Mouse (Mus musculus): ENCODE data around the gene Gm20696.

Gm20696 gene

GRCm38 (mm10) chr6:99625306-99625705, 41.3 kb downstream of the Gm20696 start:
- DNase-seq (ENCODE audit: low spot score in 2 of 2), result no peak

GRCm38 (mm10) chr6:99624542-99624941, 42.1 kb downstream of the Gm20696 start:
- no peak for DNase-seq (ENCODE audit: low spot score in 2 of 2)

DNA sequence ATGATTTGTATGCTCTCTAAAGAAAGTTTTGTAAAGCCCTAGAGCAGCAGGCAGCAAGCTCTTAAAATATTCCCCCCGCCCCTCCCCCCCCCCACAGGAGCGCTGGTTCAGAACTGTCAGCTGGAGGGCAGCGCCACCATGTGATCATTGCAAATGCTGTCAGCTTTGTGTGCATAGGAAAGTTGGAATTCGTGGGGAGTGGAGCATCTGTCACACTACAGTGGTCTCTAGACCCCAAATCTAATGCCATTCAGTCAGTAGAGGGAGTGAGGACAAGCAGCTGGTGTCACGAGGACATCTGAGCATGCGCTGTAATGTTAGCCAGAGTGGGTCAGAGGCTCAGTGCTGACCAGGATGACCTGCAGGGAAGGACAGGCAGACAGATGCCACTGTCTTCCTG, 43.0 kb downstream of the Gm20696 start:
- DNase-seq (ENCODE audit: low spot score in 2 of 2), result no peak

DNA sequence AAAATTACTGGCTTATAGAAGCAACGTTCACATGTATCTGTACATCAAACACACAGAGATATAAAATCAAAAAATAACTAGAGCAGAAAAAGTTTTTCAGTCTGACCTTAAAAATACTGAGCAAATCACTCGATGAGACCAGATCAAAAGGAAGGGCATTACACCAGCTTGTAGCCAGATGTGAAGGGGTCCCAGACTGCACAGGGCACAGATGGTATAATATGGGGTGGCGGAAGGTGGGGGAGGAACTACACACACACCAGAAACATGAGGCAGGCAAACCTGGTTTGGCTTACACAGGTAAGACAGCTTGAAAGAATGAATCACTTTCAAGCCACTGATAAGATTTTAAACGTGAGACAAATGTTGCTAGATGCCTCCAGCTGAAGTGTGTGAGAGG, 45.4 kb downstream of the Gm20696 start:
- no peak for DNase-seq (ENCODE audit: low spot score in 2 of 2)

DNA sequence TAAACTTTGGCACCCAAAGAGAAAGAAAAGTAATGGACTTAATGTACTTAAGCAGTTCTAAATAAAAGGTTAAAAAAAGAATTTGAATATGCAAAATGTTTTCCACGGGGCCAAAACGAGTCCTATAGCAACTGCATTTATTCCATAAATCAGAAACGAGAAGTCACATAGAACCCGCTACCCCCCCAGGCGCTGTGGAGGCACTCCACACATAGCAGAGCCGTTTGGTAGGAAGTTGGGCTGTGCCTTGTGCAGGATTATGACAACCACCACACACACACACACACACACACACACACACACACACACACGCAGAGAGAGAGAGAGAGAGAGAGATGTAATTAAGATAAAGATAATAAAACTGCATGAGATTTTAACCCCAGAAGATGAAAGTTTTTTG, 46.1 kb downstream of the Gm20696 start:
- no peak for DNase-seq (ENCODE audit: low spot score in 2 of 2)

DNA sequence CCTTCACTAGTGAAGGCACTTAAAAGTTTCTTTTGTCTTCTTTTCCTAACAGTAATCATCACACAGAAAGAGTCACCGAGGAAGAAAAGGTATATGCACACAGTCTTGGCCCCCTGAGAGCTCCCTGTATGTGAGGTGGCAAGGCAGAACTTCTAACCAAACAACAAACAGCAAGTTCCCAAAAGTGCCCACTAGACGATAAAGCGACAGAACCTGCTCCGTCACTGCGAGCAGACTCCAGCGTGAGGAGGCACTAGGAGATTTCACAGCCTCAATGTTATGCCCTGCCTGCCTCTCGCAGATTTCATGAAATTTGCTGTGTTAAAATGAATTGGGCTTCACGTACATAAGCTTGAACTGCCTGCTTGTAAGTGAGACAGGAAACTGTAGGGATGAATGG, 46.6 kb downstream of the Gm20696 start:
- DNase-seq (ENCODE audit: low spot score in 2 of 2), result no peak

DNA sequence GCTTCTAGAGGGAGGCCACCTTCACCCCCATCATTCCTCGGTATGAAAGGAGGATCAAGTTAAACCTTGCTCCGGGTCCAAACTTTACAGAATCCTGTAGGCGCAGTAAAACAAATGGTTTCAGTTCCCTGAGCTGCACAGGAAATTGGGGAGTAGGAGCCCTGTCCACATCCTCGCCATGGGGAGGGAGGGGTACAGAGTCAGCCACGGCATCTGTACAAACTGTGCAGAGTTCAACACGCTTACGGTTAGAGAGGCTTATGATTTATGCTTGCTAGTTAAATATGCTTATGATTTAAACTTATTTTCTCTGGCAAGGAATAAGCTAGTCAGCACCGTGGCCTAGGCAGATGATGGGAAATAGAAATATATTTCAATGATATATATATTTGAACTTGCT, 47.1 kb downstream of the Gm20696 start:
- no peak for DNase-seq (ENCODE audit: low spot score in 2 of 2)

DNA sequence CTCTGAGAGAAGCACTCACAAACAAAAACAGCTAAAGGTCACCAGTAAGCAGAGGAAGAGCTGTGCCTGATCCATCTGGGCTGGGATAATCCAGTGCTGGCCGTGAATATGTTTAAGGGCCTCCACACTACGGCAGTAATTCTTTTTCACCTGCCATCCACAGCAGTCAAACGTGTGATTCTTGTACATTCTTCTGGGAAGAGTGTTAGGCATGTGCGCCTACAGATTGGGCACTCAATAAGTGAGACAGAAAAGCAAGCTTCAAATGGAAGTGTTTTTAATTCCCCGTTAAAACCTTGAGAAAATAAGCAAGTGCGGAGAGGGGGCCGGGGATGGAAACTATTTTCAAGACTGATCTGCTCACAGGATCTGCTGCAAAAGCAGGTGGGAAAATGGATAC, 48.7 kb downstream of the Gm20696 start:
- DNase-seq (ENCODE audit: low spot score in 2 of 2), result no peak

DNA sequence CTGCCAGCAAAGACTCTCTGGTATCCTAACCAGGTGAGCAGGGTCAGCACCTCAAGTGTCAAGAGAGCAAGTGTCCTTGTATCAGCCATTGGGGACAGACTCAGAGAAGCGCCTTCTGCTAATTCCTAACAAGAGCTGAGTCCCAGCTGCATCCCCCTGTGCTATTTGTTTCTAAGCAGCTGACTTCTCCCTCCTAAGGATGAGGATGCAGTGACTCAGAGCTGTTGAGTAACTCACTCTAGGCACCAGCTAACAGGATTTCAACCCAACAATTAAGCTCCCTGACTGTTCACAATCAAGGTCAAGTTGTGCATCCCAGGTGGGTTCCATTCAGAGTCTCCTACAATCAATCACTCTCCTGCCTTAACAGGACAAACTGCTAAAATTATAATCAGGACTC, 49.2 kb downstream of the Gm20696 start:
- peak in 1 of 2 experiments; percentile 12 for DNase-seq (ENCODE audit: low spot score in 2 of 2)

DNA sequence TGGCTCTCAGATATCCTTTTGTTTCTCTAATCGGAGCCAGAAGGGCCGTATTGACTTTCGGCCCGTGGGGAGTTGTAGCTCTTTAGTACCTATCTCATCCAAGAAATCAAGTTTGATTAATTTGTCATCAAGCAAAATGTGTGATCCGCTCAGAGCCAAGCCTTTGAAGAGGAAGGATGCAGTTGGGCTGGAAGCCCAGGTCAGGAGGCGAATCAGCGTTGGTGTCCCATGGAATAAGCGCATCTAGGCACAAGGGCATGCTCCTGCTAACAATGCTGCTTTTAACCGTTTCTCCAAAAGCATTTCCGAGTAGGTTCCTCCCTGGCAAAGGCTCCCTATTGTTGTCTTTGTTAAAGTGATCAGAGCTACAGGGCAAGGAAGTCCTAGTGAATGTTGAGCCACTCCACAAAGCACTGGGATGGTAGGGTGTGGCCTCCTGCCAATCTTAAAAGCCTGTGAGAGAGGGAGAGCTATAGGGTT, 51.3 kb downstream of the Gm20696 start:
- DNase-seq (ENCODE audit: low spot score in 2 of 2), result no peak

GRCm38 (mm10) chr6:99614566-99615271, 51.9 kb downstream of the Gm20696 start:
- peak in 1 of 2 experiments; percentile 69 for DNase-seq (ENCODE audit: low spot score in 2 of 2)

DNA sequence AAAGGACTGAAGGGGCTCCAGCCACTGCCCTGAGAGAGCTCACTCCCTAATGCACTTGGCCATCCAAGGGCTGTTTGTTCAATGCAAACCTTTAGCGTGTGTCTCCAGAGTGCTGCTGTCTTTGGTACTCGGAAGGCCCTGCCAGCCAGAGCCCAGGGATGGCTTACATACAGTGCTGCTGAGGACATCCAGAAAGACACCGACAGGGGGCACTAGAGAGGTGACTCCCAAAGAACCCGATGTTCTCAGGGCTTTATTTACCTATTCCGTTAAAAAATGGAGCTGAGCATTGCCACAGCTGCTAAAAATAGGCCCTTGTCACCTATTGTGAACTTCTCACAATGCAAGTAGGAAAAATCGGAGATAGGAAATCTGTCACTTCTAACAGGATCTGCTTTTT, 54.7 kb downstream of the Gm20696 start:
- DNase-seq (ENCODE audit: low spot score in 2 of 2), result no peak

DNA sequence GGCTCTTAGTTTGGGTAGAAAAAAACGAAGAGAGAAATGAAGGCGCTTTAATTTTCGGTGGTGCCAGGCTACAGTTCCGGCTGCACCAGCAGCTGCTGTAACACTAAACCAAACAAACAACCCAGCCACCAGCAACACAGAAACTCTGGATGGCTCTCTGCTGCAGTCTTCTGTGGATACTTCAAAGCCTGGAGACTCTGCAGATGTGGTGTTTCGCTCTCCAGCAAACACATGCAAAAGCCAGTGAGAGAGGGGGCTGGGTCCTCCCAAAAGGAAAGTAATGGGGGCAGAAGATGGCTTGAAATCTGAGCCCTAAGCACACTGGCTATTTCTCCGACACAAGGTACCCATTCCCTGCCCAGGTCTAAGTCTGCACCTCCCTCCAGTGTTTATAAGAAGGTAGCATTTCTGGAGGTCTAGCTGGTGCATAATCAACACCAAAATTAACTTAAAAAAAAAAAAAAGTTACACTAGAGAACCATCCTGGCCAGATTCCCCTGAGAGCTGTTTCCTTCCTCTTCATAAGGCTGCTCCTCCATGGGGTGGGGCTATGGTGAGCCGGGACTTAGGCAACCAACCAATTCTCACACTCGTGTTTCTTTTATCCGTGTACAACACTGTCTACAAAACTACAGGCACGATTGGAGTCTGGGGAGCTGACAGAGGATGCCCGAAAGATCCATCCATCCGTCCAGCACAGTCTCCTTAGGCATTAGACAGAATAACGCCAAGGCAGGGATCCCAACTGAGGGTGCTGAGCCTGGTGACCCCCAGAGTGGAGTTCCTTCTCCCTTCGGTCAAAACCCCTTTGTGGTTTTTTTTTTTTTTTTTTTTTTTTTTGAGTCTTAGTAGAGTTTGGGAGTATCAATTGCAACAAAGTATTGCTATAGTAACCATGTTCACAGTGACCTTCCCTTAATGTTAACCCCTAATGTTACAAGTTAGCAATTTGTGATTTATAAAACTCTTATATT, 55.9 kb downstream of the Gm20696 start:
- no peak for DNase-seq (ENCODE audit: low spot score in 2 of 2)

GRCm38 (mm10) chr6:99606079-99606478, 60.5 kb downstream of the Gm20696 start:
- no peak for DNase-seq (ENCODE audit: low spot score in 2 of 2)

DNA sequence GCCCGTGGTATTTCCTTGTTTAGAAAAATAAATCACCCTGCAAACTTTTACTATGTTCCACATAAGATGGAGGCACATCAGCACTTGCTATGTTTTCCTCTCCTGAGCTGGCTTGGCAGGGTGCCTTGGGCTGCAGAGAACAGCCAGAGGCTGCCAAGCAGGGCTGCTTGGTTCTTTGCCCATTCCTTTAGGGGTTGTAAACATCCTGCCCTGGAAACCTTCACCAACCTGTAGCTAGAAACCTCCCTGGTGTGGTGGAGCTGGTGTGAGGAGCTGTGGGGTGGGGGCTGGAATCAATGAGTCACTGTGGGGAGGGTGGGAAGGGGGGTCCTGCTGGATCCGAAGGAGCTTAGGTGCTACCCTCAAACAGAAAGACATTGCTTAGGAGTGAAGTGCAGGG, 61.8 kb downstream of the Gm20696 start:
- no peak for DNase-seq (ENCODE audit: low spot score in 2 of 2)

DNA sequence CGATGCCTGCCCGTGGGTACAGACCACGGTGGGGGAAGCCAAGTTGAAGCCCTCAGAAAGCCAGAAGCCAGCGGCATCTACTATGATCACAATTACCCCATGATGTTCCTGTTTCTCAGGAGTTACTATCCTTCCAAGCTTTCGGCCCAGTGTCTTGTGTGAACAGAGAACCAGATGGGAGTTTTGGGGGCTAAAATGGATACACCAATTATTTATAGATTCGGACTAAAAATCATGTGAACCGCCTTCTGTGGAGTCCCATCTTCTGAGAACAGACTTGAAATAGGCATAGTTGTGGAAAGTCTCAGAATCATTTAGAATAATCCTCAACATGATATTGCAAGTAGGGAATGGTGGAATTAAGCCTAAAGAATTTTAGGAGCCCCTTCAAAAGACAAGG, 64.2 kb downstream of the Gm20696 start:
- no peak for DNase-seq (ENCODE audit: low spot score in 2 of 2)

GRCm38 (mm10) chr6:99600886-99601285, 65.7 kb downstream of the Gm20696 start:
- no peak for DNase-seq (ENCODE audit: low spot score in 2 of 2)

GRCm38 (mm10) chr6:99600168-99600793, 66.3 kb downstream of the Gm20696 start:
- no peak for DNase-seq (ENCODE audit: low spot score in 2 of 2)

- no peak for DNase-seq (ENCODE audit: low spot score in 2 of 2)
Measured at GRCm38 (mm10) chr6:99599651-99600050, 66.9 kb downstream of the Gm20696 start.

DNA sequence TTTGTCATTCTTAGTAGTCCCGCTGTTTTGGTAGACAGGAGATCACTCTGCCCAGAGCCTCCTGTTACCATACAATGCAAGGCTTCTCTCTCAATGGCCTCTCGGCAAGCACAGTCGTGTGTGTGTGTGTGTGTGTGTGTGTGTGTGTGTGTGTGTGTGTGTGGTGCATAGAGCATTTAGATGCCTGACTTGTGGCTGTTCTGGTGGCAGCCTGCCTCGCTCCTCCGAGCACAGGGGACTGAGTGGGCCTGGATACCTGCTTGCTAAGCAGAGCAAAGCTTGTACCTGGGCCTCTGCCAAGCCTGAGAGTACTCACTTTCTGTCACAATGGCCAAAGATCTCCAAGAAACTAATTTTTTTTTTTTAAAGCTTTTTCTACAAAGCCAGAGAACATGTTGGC, 67.4 kb downstream of the Gm20696 start:
- no peak for DNase-seq (ENCODE audit: low spot score in 2 of 2)

- DNase-seq (ENCODE audit: low spot score in 2 of 2), result no peak
Measured at GRCm38 (mm10) chr6:99577040-99577439, 89.6 kb downstream of the Gm20696 start.

DNA sequence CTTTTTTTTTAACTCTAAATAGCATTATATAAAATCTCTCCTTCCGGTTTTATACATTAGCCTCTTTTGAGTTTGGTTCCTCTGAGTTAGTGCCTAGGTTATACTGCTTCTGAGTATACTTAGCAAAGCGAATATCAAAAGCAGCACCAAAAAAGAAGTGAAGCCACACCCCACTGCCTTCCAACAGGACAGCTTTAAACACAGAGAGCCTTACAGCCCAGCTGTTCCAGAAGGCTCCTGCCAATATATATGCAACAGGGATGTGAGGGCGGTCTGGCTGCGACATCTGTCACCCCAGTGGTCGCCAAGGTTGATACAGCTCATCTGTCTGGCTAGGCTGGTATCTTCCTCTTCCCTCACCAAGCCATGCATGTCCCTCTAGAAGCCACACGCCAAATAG, 91.0 kb downstream of the Gm20696 start:
- peak in 1 of 2 experiments; percentile 51 for DNase-seq (ENCODE audit: low spot score in 2 of 2)
